7 mouse cellular contexts compared by ENCODE assay signal in genomic region chr2:85061107-85061541, GRCm38 (mm10). TPM values are rescaled to one million over a fixed set of nuclear protein-coding genes. Genes with fewer than 3 reads are reported as not detected.
DNase-seq lines count a peak whose midpoint lies in the region; ATAC-seq and TF ChIP-seq lines count a peak whose summit lies in the region.

No protein-coding gene starts in this region.

- no peak overlapping the region for H3K27ac ChIP-seq in ES-E14 (ENCODE audit: insufficient read depth, low read depth, low read length, poor library complexity, severe bottlenecking)
- no peak overlapping the region for H3K27ac ChIP-seq in forebrain, postnatal 0 days (ENCODE audit: low read depth, low read length)
- H3K27ac ChIP-seq in kidney, postnatal 0 days = peak overlapping the region; percentile 43; the same call in 1 of the 2 replicates

- H3K27me3 ChIP-seq in forebrain, postnatal 0 days (ENCODE audit: insufficient read depth, low read length) = no peaks in the 10 kb centered on the region
- H3K27me3 ChIP-seq in kidney, postnatal 0 days (ENCODE audit: insufficient read depth, low read length) = no peaks in the 10 kb centered on the region

- 0 out of 2 replicates have a peak overlapping the region, but pooled peaks have one; percentile 21 for H3K4me2 ChIP-seq in forebrain, postnatal 0 days (ENCODE audit: low read depth)
- H3K4me2 ChIP-seq in kidney, postnatal 0 days (ENCODE audit: low read length) = peak overlapping the region; percentile 66

- TF ChIP-seq CTCF in forebrain, postnatal 0 days (IDR thresholded peaks at IDR 0.05; ENCODE audit: low read depth) = no peak
- no peak for TF ChIP-seq CTCF in kidney, postnatal 0 days (IDR thresholded peaks at IDR 0.05; ENCODE audit: low read depth)

- in situ Hi-C loops in ES-E14 (cut with MboI; ENCODE audit: low sequenced_read_pairs in 2 of 2, unreplicated experiment in 2 of 2) = no loop called here

- no peaks in the 10 kb centered on the region for H3K9me3 ChIP-seq in ES-E14 (ENCODE audit: control insufficient read depth, insufficient read depth, low read depth, low read length)
- no peaks in the 10 kb centered on the region for H3K9me3 ChIP-seq in forebrain, postnatal 0 days (ENCODE audit: low read length)
- H3K9me3 ChIP-seq in kidney, postnatal 0 days (replicated peaks; ENCODE audit: low read length) = no peaks in the 10 kb centered on the region

- H3K36me3 ChIP-seq in ES-E14 (ENCODE audit: control insufficient read depth, insufficient read depth, low read length, poor library complexity, severe bottlenecking) = peaks cover 19% of the 10 kb centered on the region; the same call in 1 of the 2 replicates
- H3K36me3 ChIP-seq in forebrain, postnatal 0 days (ENCODE audit: insufficient read depth) = peaks cover 63% of the 10 kb centered on the region
- H3K36me3 ChIP-seq in kidney, postnatal 0 days (ENCODE audit: insufficient read depth, low read length) = peaks cover 39% of the 10 kb centered on the region

- ATAC-seq in forebrain, postnatal 0 days = no peak
- no peak; the same call in none of the 2 replicates for ATAC-seq in kidney, postnatal 0 days (replicated peaks; ENCODE audit: low FRiP score, low read depth)

- H3K9ac ChIP-seq in ES-E14 (ENCODE audit: insufficient read depth, low read depth, low read length, poor library complexity, severe bottlenecking) = peak overlapping the region; percentile 55; the same call in 1 of the 2 replicates
- H3K9ac ChIP-seq in forebrain, postnatal 0 days = no peak overlapping the region
- peak overlapping the region; percentile 54 for H3K9ac ChIP-seq in kidney, postnatal 0 days (ENCODE audit: low read depth, low read length)

- H3K4me1 ChIP-seq in ES-E14 (ENCODE audit: control insufficient read depth in 2 of 2, insufficient read depth in 2 of 2, low read length in 2 of 2, poor library complexity in 1 of 2) = peaks cover 2 to 19% of the 10 kb centered on the region in 2 experiments; a peak in 2 of 4 replicates
- no peaks in the 10 kb centered on the region for H3K4me1 ChIP-seq in forebrain, postnatal 0 days (ENCODE audit: insufficient read depth)
- H3K4me1 ChIP-seq in kidney, postnatal 0 days (replicated peaks; ENCODE audit: insufficient read depth, low read length) = no peaks in the 10 kb centered on the region; the same call in 1 of the 2 replicates

- DNase-seq in ES-E14 (ENCODE audit: low read depth, low spot score) (no peak), adipocyte (ENCODE audit: low spot score) (peak; percentile 93)
- DNase-seq in forebrain, postnatal 0 days = no peak
- peak; percentile 33 for DNase-seq in kidney, postnatal 0 days (ENCODE audit: low spot score)
- DNase-seq in lung, postnatal 25 days (ENCODE audit: low spot score) = peak; percentile 32
- no peak for DNase-seq in cerebellum, adult 11-12 months
- DNase-seq in frontal cortex, postnatal 25 days (ENCODE audit: low spot score in 2 of 2) = no peak

- H3K4me3 ChIP-seq in ES-E14 (ENCODE audit: insufficient read depth in 1 of 2, low read depth in 1 of 2, low read length in 2 of 2, poor library complexity in 1 of 2, severe bottlenecking in 1 of 2) = peak overlapping the region; percentile 66 to 69
- no peak overlapping the region for H3K4me3 ChIP-seq in forebrain, postnatal 0 days (ENCODE audit: low read depth, low read length)
- H3K4me3 ChIP-seq in kidney, postnatal 0 days (replicated peaks; ENCODE audit: low read depth, low read length) = peak overlapping the region; percentile 35

- 33% methylated on average over 10 of the region's 10 CpGs for WGBS in forebrain, postnatal 0 days
- WGBS in kidney, postnatal 0 days = 20% methylated on average over 10 of the region's 10 CpGs

TF ChIP-seq in ES-E14, 5 proteins besides CTCF, POLR2A, EP300 and RAD21:
- TF ChIP-seq MAFK (IDR thresholded peaks at IDR 0.05; ENCODE audit: insufficient read depth, low read depth, low read length) (no peak), CHD2 (IDR thresholded peaks at IDR 0.05; ENCODE audit: low read depth, low read length) (no peak), ZNF384 (IDR thresholded peaks at IDR 0.05; ENCODE audit: low read depth, low read length) (no peak), ZC3H11A (IDR thresholded peaks at IDR 0.05; ENCODE audit: borderline replicate concordance, low read depth, low read length) (no peak), HCFC1 (IDR thresholded peaks at IDR 0.05; ENCODE audit: borderline replicate concordance, insufficient read depth, low read length) (no peak)

RNA-seq across cellular contexts. Expression of gene Tnks1bp1, which starts 13.3 kb away (rescaled TPM):
- total RNA-seq in ES-E14 (2012; rRNA removed) = 36.7 and 61.9 TPM in 2 replicates
- 47.9 and 77.0 TPM in 2 replicates for total RNA-seq in forebrain, postnatal 0 days (2014; rRNA removed)
- 15.7 and 22.8 TPM in 2 replicates for polyA plus RNA-seq in forebrain, postnatal 0 days (2015; fragmentation: Nextera tagmentation; extraction: Ambion mirVana)
- polyA plus RNA-seq in kidney, postnatal 0 days (2015; fragmentation: Nextera tagmentation; extraction: Ambion mirVana) = 21.8 and 27.9 TPM in 2 replicates

RNA-seq across cellular contexts. Expression of gene P2rx3, which starts 23.9 kb away (rescaled TPM):
- 4.6 and 5.1 TPM in 2 replicates for total RNA-seq in ES-E14 (2012; rRNA removed)
- 1.2 TPM in 1 of 2 replicates, not detected in the other for total RNA-seq in forebrain, postnatal 0 days (2014; rRNA removed)
- polyA plus RNA-seq in forebrain, postnatal 0 days (2015; fragmentation: Nextera tagmentation; extraction: Ambion mirVana) = 0.35 and 0.41 TPM in 2 replicates
- polyA plus RNA-seq in kidney, postnatal 0 days (2015; fragmentation: Nextera tagmentation; extraction: Ambion mirVana) = 0.14 and 0.40 TPM in 2 replicates

RNA-seq across cellular contexts. Expression of gene Ssrp1, which starts 24.1 kb away (rescaled TPM):
- total RNA-seq in ES-E14 (2012; rRNA removed) = 206 and 212 TPM in 2 replicates
- 131 and 144 TPM in 2 replicates for total RNA-seq in forebrain, postnatal 0 days (2014; rRNA removed)
- polyA plus RNA-seq in forebrain, postnatal 0 days (2015; fragmentation: Nextera tagmentation; extraction: Ambion mirVana) = 137 and 155 TPM in 2 replicates
- polyA plus RNA-seq in kidney, postnatal 0 days (2015; fragmentation: Nextera tagmentation; extraction: Ambion mirVana) = 167 and 194 TPM in 2 replicates

Comparison
In these comparisons a context has a peak if more than half of its experiments do, and no peak if none do; other contexts are left out.
1. DNase-seq: peak in adipocyte (single experiment), kidney, postnatal 0 days (single experiment) and lung, postnatal 25 days (single experiment); none in ES-E14 (single experiment), forebrain, postnatal 0 days (single experiment), cerebellum, adult 11-12 months (single experiment) and frontal cortex, postnatal 25 days (0 of 2).